Mouse (Mus musculus) kidney, postnatal 4 days (tissue): Measurements from ENCODE around the gene Hes5.

ENCODE experiments used
- DNase-seq, 2 experiments: peaks; one replicate each; pipeline ENCODE4 v3.0.0; 2021; ENCODE audit warnings: mixed read lengths in 2 of 2

Hes5 gene

DNA sequence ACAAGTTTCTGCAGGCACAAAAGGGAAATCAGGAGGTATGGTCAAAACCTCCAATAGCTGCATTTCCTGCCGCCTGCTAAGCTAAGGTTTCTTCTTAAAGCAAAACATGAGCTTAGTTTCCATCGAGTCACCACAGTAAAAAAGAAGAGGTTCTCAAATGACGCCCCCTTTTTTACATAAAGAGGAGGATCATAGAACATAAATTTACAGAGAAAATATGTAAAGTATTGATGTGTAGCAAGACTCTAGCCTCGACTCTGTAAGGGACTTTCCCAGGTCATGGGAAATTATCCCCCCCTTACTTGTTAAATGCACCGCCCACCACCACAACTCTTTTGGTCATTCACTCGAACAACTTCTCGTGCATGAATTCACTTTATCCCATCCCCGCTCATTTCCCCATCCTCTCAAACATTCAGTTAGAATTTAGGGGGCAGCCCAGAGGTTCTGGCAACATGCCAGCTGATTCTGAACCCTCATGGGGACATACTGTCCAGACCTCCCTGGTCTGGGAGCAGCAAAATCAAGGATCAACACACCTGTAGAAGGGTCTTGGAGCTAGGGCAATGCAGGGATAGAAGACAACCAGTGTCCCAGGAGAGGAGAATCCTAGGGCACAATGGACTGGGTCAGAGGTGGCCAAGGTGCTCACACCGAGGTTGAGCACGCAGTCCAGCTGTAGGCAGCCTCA, 17.9 kb upstream of the Hes5 start:
- DNase-seq, result no peak

DNA sequence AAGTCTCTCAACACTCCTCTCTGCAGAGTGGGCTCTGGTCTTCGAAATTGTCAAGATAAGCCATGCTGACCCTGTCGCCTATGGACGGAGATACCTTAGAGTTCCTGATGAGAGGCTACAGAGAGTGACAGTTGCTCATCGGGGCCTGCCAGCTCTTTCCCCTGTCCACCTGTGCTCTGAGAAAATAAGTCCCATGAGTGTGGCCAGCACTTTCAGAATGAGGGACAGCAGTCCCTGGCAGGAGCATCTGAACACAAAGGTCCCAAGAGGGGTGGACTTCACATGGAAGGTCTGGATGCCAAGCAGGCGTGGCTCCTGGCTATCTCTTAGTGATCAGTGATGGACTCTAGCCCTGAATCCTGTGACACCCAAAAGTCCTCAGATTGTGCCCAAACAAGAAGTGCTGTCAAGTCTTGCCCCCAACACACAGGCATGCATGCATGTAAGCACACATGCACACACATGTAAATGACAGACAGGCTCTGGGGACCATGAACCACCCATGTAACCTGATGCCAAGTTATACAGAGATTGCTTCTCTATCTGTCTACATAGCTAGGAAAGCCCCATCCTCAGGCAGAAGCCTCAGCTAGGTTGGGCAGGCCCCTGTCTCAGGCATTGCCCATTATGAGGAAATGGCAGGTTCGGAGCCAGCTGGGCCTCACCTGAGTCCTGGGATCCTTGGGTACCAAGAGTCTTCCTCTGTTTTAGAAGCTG, 17.2 kb upstream of the Hes5 start:
- no peak for DNase-seq

DNA sequence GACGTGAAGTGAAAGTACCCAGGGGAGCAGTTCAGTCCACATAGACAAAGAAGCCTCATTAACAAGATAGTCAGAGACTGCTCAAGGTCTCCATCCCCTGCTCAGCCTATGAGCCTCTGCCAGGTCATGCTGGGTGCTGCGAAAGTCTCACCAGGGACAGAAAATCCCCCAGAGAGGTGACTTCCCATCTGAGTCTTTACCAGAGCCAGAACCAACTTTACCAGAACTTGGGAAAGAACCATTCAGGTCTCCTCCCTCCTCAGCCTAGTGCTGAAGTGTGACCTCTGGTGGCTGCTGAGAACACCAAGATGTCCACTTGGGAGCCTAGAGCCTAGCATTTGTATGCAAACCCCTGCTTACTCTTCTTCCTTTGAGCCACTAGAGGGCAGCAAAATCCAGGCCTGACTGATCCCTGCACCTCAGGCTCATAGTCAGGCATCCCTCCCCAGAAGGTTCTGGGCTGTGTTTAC, 16.6 kb upstream of the Hes5 start:
- DNase-seq, result peak; percentile 73 to 84

DNA sequence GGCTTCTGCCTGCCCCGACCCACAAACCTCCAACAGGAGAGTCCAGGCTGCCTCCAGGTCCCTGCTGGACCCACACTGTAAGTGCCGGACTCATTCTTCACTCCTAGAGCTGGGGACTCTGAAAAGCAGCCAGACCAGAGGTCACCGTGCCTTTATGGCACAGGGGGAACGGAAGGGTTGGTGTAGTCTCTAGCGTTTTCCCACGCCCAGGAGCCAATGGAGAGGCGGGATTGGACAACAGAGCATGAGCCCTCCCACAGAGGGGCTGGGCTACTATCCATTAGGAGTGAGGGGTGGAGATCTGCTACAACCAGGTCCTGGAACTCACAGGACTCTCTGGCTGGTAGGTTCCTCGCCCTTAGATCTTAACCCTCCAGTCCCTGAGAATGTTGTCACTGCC, 14.4 kb upstream of the Hes5 start:
- peak; percentile 81 to 88 for DNase-seq

DNA sequence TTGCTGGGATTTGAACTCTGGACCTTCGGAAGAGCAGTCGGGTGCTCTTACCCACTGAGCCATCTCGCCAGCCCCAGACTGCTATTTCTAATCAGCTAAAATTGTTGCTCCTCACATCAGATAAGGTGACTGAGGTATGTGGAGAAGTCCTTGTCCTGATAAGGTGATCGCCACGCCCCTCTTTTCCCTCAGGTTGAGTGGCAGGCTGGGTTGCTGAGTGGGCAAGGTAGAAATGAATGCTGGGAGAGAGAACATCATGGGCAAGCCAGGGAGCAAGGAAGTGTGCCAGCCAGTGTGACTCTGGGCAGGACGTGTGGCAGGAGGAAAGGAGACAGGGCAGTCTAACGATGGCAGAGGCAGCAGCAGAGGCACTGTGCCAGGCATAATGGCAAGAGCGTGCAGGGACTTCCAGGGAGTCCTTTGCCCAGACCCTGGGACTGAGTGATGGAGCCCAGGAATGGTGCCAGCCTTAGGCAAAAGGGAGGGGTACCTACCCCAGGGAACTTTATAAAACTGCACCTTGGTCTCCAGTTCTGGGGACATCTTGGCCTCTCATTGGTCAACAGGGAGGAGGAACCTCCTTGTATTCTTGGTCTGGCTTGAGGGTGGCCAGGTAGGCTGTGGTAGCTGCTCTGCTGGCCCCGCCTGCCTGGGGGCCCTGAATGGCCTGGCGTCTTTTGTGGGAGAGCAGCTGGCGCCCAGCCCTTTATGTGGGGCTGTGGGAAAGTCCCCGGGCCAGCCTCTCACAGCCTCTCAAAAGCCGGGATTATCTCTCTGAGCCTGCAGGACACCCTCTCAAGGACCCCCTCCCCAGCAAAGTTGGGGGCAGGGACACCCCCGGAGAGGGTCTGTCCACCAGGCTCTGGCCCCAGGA, 12.4 kb upstream of the Hes5 start:
- DNase-seq, result no peak

DNA sequence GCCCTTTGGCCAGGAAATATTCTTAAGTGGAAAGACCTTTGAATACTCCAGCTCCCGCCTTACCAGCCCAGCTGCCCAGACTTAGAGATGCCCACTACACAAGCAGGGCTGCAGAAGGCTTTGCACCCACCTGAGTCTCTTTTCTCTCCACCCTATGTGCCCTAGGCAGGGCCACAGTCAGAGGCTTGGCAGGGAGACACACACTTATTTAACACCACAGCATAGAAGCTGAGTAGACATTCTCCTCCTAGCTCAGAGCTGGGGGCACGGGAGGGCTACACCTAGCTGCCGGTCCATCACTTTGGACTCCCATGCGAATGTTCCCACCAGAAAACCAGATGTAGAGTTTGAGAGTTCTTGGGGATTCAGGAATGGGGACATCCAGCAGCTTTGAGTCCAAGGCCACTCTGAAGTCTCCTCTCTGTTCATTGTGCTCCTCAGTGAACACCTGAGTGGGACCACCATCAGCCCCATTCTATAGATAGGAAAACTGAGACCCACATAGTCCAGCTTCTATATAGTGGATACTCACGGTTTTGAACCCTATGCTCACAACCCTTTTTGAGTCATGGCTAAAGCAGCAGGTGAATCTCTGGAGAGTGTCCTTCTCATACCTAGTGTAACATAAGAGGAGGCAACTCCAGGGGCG, 11.7 kb upstream of the Hes5 start:
- no peak for DNase-seq

DNA sequence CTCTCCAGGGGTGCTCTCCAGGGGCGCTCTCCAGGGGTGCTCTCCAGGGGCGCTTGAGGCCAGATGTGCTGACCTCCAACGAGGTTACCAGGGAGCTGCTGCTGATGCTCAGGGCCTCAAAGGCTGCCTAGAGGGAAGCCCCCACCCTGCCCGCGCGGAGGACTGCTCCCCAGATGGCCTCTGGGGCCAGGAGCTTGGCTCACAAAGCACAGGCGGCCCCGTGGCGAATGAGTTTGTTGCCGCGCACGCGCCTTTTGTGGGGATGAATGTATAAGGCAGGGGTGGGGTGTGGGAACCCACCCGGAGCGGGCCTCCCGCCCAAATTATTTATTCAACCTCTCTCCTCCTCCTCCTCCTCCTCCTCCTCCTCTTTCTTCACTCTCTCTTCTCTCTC, 11.1 kb upstream of the Hes5 start:
- DNase-seq, result no peak

DNA sequence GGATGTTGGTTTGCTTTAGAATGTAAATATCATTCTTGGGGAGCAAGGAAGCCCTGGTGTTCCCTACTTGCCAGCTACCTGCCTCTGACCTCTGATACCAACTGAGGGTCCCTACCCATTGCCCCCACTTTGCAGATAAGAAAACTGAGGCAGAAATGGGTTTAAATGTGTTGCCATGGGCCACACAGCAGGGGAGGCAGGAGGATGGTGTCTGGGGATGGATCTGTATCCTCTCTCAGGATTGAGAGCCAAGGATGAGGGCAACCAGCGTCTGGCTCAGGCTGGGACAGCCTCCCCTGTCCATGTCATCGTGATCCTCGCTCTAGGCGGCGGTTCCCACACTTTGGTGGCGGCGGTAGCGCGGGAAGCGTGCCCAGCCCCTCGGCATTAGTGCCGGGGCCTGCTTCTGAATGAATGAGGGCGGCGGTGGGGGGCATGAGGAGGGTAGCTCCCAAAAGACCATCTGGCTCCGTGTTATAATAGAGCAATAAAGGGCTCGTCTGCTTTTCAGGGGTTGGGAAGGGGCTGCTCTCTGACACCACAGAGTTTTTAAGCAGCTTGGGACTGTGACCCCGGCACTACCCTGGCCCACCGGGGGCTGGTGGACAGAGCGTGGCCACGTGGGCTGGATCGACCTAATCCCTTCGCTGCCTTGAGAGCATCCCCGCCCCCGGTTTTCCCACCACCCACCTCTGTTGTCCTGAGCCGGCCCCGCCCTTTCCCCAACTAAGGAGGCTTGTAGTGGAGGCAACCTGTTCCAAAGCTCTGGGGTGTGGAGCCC, 8.1 kb upstream of the Hes5 start:
- no peak for DNase-seq

DNA sequence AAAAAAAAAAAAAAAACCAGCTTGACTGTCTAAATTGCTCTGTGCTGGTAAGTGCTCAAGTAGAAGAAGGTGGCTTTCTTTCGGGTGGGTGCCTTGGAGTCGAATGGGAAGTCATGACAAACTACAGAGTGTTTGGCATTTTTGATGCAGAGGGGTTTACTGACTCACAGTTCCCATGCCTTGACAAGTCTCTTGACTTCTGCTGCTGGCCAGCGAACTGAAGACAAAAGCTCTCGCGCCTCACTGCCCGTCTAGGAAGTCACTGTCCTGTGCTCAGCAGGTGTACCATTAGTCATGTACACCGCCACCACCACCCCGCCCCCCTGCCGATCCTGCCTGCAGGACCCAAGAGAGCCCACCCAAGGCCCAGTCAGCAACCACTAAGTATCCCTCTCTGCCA, 4.1 kb upstream of the Hes5 start:
- no peak for DNase-seq

DNA sequence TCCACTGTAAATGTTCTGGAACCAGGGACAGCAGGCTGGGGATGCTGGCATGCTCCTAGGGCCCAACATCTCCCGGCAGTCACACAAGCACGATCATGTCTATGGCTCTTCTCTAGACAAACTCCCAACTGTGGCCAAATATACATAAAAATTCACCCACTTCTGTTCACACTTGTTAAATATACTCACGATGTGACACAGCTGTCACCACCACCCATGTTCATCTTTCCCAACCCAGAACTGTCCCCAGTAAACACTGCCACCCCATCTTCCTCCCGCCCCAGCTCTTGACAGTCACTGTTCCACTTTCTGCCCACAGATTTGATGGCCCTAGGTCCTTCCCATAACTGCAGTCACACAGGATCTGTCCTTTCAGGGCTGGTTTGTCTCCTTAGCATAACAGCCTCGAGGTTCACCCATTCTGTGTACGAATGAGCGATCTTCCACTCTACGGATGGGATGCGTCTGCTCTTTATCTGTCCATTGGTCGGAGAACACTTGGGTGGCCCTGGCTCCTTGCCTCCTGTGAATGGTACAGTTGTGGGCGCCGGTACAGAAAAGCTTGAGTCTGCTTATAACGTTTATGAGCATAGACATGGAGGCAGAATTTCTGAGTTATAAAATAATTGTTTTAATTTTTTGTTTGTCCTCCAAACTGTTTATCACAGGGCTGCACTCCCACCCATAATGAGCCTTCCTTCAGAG, 3.3 kb upstream of the Hes5 start:
- DNase-seq, result no peak

DNA sequence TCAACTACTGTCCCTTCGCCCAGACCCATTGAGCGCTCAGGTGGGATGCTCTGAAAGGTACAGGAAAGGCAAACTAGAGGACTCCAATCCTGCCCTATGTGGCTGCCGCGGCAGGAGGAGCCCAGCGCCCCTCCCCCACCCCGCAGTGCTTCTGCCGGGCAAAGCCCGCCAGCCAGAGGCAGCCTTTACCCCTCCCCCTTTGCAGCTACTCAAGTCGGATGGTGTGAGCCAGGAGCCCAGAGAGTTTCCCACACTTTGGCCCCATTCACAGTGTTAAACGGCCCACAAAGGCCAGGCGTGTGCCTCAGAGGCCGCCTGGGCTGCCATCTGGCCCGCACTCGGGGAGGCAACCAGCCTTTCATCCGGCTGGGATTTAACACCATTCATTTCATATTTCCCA, 2.6 kb upstream of the Hes5 start:
- peak; percentile 71 to 79 for DNase-seq

DNA sequence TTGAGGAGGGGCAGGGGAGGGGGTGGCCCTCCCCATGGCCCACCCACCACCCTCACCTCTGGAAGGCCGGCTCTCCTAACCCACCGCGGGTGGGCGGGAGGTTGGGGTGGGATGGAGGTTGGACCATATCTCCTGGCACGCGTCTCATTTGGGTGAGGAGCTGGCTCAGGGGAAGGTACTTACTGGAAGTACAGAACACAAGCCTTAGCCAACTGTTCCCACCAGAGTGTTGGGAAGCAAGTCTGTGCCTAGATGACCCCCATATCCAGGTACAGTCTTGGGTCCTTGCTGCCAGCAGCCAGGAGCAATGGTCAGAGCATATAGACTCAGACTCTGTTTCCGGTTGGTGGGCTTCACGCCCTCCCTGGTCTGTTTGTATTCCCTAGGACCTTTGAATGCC, 2.1 kb upstream of the Hes5 start:
- no peak for DNase-seq

DNA sequence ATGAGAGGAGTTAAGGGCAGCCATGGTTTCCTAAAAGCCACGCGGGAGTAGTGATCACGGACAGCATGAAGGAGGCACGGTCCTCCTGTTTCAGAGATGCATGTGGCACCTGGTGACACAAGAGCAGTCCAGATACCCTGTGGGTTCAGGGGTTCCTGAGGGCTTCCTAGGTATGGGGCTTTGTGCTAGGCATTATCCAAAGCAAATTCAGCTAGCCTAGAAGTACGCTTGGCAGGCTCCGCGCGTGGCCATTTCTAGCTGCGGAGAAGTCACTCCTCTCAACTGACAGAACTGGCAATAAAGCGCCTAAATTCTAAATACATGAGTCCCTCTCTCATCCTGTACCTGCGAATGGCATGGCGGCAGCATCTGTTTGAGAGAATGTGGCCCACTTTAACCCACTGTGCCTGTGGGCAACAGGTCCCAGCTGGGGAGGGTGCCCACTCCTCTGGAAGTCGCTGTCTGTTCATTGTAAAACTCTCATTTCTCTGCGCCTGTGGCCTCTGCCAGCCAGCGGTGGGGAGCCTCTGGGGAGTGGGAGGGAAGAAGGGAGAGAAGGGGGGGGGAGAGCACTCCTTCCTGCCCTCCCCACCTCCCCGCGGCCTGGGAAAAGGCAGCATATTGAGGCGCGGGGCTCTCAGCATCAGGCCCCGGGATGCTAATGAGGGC, 568 bp upstream of the Hes5 start:
- no peak for DNase-seq

DNA sequence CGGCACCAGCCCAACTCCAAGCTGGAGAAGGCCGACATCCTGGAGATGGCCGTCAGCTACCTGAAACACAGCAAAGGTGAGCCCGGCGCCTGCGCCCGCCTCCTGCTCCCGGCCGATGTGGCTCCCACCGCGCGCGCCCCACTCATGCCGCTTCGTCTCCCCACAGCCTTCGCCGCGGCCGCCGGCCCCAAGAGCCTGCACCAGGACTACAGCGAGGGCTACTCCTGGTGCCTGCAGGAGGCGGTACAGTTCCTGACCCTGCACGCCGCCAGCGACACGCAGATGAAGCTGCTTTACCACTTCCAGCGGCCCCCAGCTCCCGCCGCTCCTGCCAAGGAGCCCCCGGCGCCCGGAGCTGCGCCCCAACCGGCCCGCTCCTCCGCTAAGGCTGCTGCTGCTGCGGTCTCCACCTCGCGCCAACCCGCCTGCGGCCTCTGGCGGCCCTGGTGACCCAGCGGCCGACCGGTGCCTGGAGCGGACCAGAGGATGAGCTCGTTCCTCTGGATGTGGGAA, 559 bp downstream of the Hes5 start:
- DNase-seq, result peak; percentile 55 to 75

DNA sequence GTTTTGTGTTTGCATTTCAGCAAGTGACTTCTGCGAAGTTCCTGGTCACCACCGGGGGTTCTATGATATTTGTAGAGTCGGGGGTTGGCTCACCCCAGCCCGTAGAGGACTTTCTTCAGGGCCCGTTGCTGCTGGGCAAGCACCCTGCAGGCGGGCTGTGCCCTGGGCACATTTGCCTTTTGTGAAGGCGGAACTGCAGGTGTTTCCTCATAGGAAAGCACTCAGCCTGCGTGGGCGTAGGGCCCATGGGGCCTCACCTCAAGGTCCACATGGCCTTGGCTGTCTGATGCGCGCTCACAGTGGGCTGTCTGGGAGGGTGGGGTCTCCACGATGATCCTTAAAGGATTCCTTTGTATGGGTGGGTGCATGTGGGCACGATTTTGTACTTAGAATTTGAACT, 1.2 kb downstream of the Hes5 start:
- peak in 1 of 2 experiments; percentile 38 for DNase-seq

DNA sequence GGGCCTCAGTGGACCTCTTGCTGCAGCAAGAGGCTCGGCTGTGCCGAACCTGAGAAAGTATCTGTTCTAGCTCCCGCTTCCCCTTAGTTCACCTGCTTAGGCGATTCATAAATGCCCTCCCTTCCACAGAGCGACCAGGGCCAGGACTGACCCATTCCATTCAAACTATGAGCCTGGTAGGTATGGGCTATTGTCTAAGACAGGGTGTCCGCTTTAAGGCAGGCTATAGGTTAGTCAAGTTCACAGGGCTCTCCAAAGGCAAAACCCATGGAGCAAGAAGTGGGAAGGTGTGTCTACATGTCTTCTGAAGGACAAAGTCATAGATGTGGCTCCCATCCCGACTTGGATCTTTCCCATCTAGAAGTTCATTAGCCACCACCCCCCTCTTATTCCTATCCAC, 2.0 kb downstream of the Hes5 start:
- DNase-seq, result no peak

DNA sequence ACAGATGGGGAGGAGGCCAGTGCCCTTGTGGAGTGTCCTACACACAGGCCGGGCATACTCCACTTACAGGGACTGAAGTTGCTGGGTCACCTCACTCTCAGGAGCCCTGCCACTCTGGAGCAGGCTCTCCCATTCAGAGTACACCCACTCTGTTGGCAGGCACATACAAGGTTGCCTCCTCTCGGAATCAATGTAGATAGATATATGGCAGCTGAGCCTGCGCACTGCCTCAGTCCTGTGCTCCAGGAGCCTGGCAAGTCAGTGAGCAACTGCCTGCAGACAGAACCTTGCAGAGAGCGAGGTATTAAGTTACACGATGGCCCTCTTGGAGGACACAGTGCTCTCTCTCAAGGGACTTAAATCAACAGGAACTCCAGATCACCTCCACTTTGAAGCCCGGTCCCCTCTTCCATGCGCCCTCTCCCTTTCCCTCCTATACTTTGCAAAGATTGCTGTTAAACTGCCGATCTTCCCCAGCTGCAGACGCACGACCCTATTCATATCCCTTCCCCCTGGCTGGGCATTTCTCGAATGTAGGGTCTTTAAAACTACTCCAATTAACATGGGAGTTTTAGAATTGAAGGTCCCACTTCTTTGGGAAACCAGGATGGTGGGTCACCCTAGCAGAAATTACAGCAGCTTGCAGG, 2.6 kb downstream of the Hes5 start:
- no peak for DNase-seq

DNA sequence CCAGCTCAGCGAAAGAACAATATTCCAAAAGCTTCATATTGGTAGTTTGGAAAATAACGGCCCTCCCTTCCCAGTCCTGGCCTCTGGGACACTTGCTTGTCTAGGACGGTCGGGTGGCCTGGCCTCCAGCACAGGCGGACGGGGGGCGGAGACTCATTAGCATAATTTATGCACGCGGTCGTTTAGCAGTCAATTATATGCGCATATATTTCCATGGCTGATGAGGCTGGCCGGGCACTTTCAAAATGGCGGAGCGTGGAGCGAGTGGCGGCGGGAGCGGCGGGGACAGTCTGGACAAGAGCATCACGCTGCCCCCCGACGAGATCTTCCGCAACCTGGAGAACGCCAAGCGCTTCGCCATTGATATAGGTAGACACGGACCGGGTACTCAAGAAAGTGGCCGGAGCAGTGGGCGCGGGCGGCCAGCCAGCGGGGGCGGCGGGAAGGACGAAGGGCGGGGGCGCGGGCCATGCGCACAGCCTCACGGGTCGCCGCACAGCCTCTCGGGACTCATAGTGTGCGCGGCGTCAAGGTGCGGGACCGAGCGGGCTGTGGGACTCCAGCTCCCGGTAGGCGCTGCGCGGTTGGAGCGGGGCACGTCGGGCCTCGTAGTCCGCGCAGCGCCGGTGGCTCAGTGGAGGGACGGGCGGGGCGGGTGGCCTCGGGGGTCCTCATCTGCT, 3.3 kb downstream of the Hes5 start, which contains the start of gene Pank4:
Gene Pank4 (plus strand): TSS at position 223 of the 680 bp plus-strand sequence.
- DNase-seq, result peak; percentile 92 to 95

DNA sequence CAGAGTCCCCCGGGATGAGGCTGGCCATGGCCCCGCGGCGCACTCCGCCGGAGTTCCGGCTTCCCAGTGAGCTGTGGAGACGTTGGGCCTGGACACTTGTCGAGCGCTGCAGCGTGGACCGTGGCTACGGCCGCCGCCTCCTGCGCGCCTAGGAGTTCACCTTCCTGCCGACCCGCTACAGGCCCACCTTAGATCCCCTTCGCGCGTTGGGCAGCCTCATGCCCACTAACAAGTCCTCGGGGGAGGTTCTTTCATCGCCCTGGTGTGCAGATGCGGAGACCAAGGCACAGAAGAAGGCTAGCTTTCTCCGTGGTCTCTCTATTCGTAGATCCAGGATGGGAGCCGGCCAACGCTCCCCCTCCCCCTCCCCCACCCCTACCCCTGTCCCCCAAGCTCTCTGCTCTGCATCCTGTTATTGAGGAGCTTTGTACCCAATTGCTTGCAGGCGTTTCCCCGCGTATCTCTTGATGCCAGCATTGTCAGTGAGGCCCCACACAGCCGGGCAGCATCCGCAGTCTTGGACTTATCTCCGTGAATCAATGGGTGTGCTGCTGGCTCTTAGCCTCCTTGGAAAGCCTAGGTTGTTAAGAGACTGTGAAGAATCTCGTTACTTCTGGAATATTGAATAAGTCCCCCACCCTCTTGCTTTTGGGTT, 4.0 kb downstream of the Hes5 start:
- no peak for DNase-seq
